Mouse (Mus musculus): ENCODE results near the gene Eif4h.

DNA sequence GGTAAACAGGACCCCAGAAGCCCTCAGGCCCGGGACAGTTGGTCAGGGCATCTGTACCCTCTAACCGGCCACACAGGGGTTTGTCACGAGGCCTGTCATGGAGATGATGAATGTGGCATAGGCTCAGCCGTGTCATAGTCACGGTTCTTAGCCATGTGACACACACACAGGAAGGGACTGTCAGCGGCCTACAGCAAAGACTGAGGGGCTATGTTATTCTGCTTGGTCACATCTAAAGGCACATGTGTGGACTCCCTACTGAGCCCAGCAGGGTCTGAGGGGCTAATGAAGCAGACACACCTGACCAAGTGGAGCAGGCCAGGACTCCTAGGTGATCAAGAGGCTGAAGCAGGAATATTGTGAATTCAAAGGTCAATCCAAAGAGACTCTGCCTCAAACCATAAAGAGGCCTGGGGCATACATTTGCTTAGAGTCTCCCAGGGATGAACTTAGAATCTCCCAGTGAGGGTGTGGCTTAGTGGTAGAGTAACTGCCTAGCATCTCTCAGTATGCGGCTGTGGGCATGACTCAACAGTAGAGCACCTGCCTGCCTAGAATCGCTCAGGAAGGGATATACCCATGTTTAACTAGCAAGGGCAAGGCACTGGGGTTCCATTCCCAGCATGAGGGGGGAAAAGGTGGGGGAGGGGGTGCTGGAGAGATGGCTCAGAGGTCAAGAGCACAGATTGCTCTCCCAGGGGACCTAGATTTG, 27.3 kb downstream of the Eif4h start:
- no peak for TF ChIP-seq POLR2A (IDR thresholded peaks at IDR 0.05; ENCODE audit: borderline replicate concordance, extremely low read depth, insufficient read depth, insufficient read length, poor library complexity, severe bottlenecking)
- no peak for TF ChIP-seq CTCF (IDR thresholded peaks at IDR 0.05; ENCODE audit: borderline replicate concordance, extremely low read depth, insufficient read depth, insufficient read length)
